Mouse (Mus musculus) brain, embryonic 14.5 days (tissue): ENCODE measurements around the gene Gnai3.

ENCODE experiments used
- CTCF ChIP-seq: fragments of 200-500 bp; IDR thresholded peaks from 2 replicates; pipeline ENCODE4 v1.5.1; 2012; ENCODE audit warnings: inconsistent platforms, mild to moderate bottlenecking, moderate library complexity, borderline replicate concordance; ENCODE audit not compliant: insufficient read depth, insufficient read length; ENCODE audit errors: extremely low read depth
- POLR2A ChIP-seq: fragments of 200-500 bp; IDR thresholded peaks from 2 replicates; pipeline ENCODE4 v1.6.1; 2012; ENCODE audit warnings: mild to moderate bottlenecking, inconsistent platforms, borderline replicate concordance; ENCODE audit not compliant: poor library complexity, insufficient read depth, insufficient read length, severe bottlenecking; ENCODE audit errors: extremely low read depth

DNA sequence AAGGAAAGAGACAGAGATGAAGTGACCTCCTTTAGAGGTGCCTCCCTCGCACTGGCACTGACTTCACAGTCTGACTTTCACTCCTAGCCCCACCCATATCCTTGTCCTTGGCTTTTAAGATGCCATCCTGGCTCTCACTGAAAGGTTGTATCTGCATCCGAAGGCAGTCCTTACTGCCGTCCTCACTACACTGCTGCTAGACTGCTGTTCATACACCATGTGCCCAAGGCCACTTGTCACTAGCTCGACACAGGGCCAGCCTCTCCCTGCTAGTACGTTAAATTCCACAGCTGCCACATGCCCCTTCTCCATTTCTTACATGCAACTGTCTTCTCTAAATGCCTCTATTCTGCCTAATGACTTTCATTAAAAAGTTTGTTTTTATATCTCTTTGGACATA, 34.6 kb downstream of the Gnai3 start:
- TF ChIP-seq CTCF (no peak), POLR2A (no peak)
